Mouse (Mus musculus): ENCODE measurements around the gene Pmel. TPM values are rescaled to one million over a fixed set of nuclear protein-coding genes. Genes with fewer than 3 reads are reported as not detected.

The Pmel gene
- polyA plus RNA-seq, 1 experiment from 2014 or later, result 2.6 TPM

Other genes starting within 250 kb of the Pmel start
- 55.2 and 57.1 TPM in 2 replicates for gene Smarcc2, start 244.9 kb upstream of the Pmel start, polyA plus RNA-seq (2015; fragmentation: Nextera tagmentation; extraction: Ambion mirVana)
- gene Myl6, start 210.1 kb upstream of the Pmel start, polyA plus RNA-seq (2015; fragmentation: Nextera tagmentation; extraction: Ambion mirVana), result 1,202 and 1,344 TPM in 2 replicates
- gene Myl6b, start 205.5 kb upstream of the Pmel start, polyA plus RNA-seq (2015; fragmentation: Nextera tagmentation; extraction: Ambion mirVana), result 3.2 and 4.5 TPM in 2 replicates
- gene Esyt1, start 178.3 kb upstream of the Pmel start, polyA plus RNA-seq (2015; fragmentation: Nextera tagmentation; extraction: Ambion mirVana), result 17.2 and 17.3 TPM in 2 replicates
- gene Zc3h10, start 156.4 kb upstream of the Pmel start, polyA plus RNA-seq (2015; fragmentation: Nextera tagmentation; extraction: Ambion mirVana), result 7.6 and 9.4 TPM in 2 replicates
- gene Rpl41, start 154.9 kb upstream of the Pmel start, polyA plus RNA-seq (2015; fragmentation: Nextera tagmentation; extraction: Ambion mirVana), result 2,656 and 2,881 TPM in 2 replicates
- gene Pa2g4, start 138.2 kb upstream of the Pmel start, polyA plus RNA-seq (2015; fragmentation: Nextera tagmentation; extraction: Ambion mirVana), result 125 and 136 TPM in 2 replicates
- gene Erbb3, start 114.5 kb upstream of the Pmel start, polyA plus RNA-seq (2015; fragmentation: Nextera tagmentation; extraction: Ambion mirVana), result 3.7 and 4.1 TPM in 2 replicates
- 455 and 482 TPM in 2 replicates for gene Rps26, start 77.4 kb upstream of the Pmel start, polyA plus RNA-seq (2015; fragmentation: Nextera tagmentation; extraction: Ambion mirVana)
- 1.3 TPM in 2 replicates for gene Ikzf4, start 58.2 kb upstream of the Pmel start, polyA plus RNA-seq (2015; fragmentation: Nextera tagmentation; extraction: Ambion mirVana)
- 11.1 and 12.4 TPM in 2 replicates for gene Suox, start 30.1 kb upstream of the Pmel start, polyA plus RNA-seq (2015; fragmentation: Nextera tagmentation; extraction: Ambion mirVana)
- gene Rab5b, start 7.9 kb upstream of the Pmel start, polyA plus RNA-seq (2015; fragmentation: Nextera tagmentation; extraction: Ambion mirVana), result 60.4 and 62.1 TPM in 2 replicates
- gene Cdk2, start 836 bp downstream of the Pmel start, polyA plus RNA-seq (2015; fragmentation: Nextera tagmentation; extraction: Ambion mirVana), result 86.6 and 92.0 TPM in 2 replicates
- gene Dgka, start 40.7 kb downstream of the Pmel start, polyA plus RNA-seq (2015; fragmentation: Nextera tagmentation; extraction: Ambion mirVana), result 4.8 and 5.0 TPM in 2 replicates
- 22.1 and 22.7 TPM in 2 replicates for gene Pym1, start 43.7 kb downstream of the Pmel start, polyA plus RNA-seq (2015; fragmentation: Nextera tagmentation; extraction: Ambion mirVana)
- 0.87 and 1.1 TPM in 2 replicates for gene Mmp19, start 86.7 kb downstream of the Pmel start, polyA plus RNA-seq (2015; fragmentation: Nextera tagmentation; extraction: Ambion mirVana)
- 35.3 and 38.8 TPM in 2 replicates for gene Dnajc14, start 99.9 kb downstream of the Pmel start, polyA plus RNA-seq (2015; fragmentation: Nextera tagmentation; extraction: Ambion mirVana)
- gene Tmem198b, start 100.2 kb downstream of the Pmel start, polyA plus RNA-seq (2015; fragmentation: Nextera tagmentation; extraction: Ambion mirVana), result 18.7 and 19.0 TPM in 2 replicates
- 164 and 175 TPM in 2 replicates for gene Sarnp, start 113.1 kb downstream of the Pmel start, polyA plus RNA-seq (2015; fragmentation: Nextera tagmentation; extraction: Ambion mirVana)
- gene Ormdl2, start 117.5 kb downstream of the Pmel start, polyA plus RNA-seq (2015; fragmentation: Nextera tagmentation; extraction: Ambion mirVana), result 47.2 and 50.0 TPM in 2 replicates
- 2.8 and 3.6 TPM in 2 replicates for gene Gdf11, start 187.5 kb downstream of the Pmel start, polyA plus RNA-seq (2015; fragmentation: Nextera tagmentation; extraction: Ambion mirVana)
- gene Cd63, start 196.8 kb downstream of the Pmel start, polyA plus RNA-seq (2015; fragmentation: Nextera tagmentation; extraction: Ambion mirVana), result 370 and 426 TPM in 2 replicates
- gene Rdh5, start 218.7 kb downstream of the Pmel start, polyA plus RNA-seq (2015; fragmentation: Nextera tagmentation; extraction: Ambion mirVana), result 8.9 and 10.3 TPM in 2 replicates
- gene Bloc1s1, start 219.8 kb downstream of the Pmel start, polyA plus RNA-seq (2015; fragmentation: Nextera tagmentation; extraction: Ambion mirVana), result 199 and 223 TPM in 2 replicates
- gene Itga7, start 229.6 kb downstream of the Pmel start, polyA plus RNA-seq (2015; fragmentation: Nextera tagmentation; extraction: Ambion mirVana), result 2.4 and 2.9 TPM in 2 replicates

Measured in heart, embryonic 13.5 days (tissue).